Mouse (Mus musculus) thymus, postnatal 10 days (tissue): Measurements from ENCODE around the gene Clta.

Experiments used
- DNase-seq, 2 experiments: peaks; one replicate each; pipeline ENCODE4 v3.0.0; 2021; ENCODE audit warnings: low spot score in 2 of 2

The Clta gene

DNA sequence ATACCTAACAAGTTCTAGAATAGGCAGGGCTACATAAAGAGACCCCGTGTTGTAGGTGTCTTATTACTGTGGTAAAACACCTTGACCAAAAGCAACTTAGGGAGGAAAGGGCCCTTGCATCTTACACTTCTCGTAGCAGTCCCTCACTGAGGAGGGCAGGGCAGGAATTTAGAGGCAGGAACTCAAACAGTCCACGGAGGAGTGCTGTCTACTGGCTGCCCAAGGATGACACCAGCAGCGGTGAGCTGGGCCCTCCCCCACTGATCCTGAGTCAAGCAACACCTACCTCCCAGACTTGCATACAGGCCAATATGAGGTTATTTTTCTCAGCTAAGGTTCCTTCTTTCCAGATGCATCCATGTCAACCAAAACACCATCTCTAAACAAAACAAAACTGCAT lies 24.0 kb upstream of the Clta start:
- no peak for DNase-seq

DNA sequence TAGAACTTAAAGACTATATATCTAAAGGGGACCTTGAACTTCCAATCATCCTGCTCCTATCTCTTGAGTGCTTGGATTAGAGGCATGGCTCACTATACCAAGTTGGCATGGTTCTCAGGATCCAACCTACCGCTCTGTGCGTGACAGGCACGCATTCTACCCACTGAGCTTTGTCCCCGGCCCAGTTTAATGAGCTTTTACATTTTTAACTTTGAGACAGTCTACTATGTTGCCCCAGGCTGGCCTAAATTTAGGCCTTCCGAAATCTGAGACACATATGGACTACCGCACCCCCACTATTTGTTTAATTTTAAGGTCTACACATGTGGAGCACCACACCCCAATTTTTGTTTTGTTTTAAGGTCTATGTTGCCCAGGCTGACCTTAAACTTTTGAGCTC lies 23.4 kb upstream of the Clta start:
- DNase-seq = no peak

DNA sequence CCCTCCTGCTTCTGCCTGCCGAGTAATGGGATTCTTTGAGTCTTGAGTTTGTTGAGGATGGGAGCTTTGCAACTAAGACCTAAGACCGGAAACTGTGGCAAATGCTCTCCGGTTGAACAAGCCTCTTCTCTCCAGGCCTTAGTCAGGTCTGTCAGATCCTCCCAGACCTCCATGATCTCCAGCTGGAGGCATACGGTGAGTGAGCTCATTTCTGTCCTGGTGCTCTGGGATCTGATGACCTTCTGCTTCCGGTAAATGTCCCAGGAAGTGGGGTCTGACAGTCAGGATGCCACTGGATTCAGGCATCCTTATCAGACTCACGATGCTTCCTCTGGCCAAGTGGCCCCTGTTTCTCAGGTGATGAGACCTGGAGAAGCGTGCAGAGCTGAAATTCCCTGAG lies 23.0 kb upstream of the Clta start:
- no peak for DNase-seq

DNA sequence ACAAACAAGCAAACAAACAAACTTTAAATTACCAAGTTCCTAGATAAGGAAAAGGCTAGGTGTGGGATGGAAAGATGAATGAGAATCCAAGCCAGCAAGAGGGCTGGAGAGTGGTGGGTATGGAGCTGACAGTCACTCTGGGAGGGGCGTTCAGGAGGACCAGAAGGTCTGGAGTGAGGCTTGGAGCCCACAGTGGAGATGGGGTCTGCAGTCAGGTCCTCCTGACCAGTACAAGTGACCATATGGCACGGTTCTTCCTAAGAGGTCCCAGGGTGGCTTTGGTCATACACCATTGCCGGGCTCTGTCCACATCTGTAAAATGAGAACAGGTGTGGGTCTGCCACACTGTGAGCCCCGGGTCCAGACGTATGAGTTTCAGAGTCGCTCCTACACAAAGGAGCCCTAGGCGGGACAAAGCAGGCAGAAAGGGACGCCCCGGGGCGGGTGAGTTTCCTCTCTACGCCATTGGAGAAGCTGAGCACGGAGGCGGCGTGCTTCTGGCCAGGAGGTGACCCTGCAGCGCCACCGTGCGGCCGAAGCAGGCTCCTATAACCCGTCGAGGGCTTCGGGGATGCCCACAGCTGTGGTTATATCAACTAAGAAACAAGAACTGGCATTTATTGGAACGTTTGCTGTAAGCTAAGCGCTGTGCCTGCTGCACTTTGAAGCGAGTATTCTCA lies 22.1 kb upstream of the Clta start:
- DNase-seq = peak; percentile 89 to 98

DNA sequence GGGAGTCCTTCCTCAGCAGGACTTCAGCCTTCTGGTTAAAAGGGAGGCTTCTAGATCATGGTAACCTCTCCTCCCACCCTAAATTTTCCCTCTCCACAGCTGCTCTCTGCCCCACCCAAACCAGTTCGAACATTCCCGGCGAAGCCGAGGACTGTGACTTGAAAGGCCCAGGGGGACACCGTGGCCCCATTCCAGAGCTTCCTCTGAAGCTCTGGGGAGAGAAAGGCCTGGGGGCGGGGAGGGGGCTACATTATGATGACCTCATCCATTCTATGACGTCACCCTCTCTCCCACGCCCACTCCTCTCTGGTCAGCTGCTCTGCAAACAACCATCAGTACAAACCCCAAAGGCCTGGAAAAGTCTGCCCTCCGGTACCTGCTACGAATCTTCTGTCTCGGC lies 21.1 kb upstream of the Clta start, which contains the start of gene Ccin:
Gene Ccin (plus strand): TSS at position 303 of the 400 bp plus-strand sequence.
- DNase-seq = no peak

DNA sequence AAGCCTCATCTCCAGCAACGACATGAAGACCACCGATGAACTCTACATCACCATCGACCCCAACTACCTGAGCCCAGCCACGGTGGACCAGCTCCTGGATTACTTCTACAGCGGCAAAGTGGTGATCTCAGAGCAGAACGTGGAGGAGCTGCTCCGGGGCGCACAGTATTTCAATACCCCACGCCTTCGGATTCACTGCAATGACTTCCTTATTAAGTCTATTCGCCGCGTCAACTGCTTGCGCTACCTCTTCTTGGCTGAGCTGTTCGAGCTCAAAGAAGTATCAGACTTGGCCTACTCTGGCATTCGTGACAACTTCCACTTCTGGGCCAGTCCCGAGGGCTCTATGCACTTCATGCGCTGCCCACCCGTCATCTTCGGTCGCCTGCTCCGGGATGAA lies 20.5 kb upstream of the Clta start:
- DNase-seq = no peak

DNA sequence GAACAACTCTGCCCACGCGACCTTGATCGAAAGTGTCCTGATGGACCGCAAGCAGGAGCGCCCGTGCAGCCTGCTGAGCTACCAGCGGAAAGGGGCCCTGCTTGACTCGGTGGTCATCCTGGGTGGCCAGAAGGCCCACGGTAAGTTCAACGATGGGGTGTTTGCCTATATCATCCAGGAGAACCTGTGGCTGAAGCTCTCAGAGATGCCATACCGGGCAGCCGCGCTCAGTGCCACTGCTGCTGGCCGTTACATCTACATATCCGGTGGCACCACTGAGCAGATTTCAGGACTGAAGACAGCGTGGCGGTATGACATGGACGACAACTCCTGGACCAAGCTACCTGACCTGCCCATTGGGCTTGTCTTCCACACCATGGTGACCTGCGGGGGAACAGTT lies 19.9 kb upstream of the Clta start:
- DNase-seq = no peak

DNA sequence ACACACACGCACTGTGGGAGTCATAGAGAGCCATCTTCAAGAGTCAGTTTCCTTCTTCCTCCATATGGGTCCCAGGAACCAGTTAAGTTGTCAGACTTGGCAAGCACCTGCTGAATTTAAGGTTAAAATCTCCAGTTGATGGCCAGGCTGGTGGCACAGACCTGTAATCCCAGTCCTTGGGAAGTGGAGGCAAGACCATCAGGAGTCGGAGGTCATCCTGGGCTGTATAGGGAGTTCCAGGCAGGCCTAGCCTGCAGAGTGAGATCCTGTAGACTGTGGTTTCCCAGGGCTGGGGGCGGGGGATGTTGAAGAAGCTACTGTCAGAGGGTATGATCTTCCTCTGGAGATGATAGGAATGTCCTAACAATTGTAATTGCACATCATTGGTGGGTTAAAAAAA lies 15.3 kb upstream of the Clta start:
- DNase-seq = no peak

DNA sequence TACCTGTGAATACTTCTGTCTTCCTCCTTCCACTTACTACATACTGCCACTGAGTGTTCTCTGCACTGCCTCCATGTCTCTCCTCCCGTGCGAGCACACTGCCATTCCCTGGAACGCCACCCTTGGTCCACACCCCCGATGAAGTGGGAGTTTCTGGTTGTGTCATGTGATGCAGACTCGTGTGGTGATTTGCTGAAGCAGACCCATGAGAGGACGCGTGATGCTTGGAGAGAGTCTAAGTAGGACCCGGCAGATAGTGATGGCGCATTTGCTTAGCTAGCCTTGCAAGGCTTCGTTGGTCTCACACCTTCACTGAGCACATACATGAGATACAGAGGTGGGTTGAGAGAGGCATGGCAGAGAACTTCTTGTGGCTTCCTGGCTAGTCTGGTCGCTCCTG lies 11.2 kb upstream of the Clta start:
- DNase-seq = no peak

DNA sequence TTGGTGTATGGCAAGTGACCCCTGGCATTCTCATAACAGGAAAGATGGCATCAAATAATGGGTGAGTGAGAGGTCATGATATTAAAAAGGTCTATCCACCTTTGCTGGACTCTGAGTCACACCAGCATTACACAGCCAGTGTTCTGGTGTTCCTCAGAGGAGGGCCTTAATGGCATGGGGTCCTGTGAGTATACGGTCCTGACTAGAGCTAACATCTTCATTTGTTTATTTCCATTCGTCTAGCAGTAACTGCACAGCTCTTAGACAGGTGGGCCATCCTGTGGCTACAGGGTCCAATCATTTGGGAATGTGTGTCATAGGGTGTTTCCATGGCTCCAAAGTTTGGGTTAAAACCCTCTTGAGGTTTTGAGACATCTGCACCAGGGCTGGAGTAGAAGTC lies 9.9 kb upstream of the Clta start:
- DNase-seq = no peak

DNA sequence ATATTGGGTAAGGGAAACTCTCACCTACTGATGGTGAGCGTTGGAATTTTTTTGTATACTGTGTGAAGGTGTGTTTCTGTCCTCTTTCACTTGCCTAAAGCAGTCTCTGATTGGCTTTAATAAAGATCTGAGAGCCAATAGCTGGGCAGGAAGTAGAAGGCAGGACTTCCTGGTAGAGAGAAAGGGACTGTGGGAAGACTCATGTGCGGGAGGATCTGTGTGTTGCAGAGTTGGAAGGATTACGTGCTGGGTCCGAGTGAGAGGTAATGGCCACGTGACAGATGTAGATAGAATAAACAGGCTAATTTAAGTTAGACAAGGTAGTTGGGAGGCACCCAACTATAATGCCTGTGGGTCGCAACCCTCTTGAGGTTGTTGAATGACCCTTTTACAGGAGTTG lies 630 bp upstream of the Clta start:
- DNase-seq = no peak

DNA sequence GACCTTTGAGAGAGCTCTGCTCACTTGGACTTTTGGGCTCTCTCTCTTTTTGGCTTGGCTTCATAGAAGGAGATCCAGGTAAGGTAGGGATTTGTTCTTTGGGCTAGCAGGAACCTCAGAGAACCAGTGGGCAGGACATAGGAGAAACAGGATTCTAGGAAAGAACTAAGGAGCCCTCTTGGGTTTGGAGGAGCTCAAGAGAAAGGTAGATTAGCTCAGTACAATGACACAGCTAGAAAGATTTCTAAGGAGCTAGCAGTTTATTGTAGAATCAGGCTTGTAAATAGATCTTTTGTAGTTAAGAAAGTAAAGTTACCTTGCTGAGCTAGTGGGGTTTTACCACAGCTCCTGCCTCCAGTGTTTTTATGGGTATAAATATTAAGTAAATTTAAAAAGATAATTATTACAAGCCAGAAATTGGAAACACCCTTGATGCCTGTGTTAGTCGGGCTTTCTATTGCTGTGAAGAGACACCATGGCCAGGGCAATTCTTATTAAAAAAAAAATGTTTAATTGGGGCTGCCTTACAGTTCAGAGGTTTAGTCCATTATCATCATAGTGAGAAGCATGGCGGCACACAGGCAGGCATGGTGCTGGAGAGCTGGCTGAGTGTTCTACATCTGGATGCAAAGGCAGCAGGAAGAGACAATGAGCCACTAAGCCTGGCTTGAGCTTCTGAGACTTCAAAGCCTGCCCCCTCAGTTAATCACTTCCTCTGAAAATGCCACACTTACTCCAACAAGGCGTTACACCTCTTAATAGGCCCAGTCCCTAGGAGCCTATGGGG lies 564 bp downstream of the Clta start:
- DNase-seq = no peak

DNA sequence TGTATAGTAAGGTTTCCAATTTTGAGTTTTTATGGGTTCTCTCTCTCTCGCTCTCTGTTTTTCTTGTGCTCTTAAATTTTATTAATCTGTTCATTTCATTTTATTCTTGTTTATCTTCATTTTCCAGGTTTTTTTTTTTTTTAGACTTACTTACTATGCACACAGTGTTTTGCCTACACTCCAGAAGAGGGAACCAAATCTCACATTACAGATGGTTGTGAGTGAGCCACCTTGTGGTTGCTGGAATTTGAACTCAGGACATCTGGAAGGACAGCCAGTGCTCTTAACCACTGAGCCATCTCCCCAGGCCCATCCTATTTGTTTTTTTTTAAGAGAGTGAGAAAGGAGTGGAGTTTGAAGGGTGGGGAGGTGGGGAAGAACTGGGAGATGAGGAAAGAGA lies 5.9 kb downstream of the Clta start:
- DNase-seq = no peak

DNA sequence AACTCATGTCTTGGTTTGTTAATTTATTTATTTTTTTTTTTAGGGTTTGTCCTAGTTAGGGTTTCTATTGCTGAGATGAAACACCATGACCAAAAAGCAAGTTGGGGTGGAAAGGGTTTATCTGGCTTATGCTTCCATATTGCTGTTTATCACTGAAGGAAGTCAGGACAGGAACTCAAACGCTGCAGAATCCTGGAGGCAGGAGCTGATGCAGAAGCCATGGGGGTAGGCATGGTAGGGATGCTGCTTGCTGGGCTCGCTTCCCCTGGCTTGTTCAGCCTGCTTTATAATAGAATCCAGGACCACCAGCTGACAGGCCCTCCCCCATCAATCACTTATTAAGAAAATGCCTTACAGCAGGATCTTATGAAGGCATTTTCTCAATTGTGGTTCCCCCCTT lies 6.6 kb downstream of the Clta start:
- no peak for DNase-seq

DNA sequence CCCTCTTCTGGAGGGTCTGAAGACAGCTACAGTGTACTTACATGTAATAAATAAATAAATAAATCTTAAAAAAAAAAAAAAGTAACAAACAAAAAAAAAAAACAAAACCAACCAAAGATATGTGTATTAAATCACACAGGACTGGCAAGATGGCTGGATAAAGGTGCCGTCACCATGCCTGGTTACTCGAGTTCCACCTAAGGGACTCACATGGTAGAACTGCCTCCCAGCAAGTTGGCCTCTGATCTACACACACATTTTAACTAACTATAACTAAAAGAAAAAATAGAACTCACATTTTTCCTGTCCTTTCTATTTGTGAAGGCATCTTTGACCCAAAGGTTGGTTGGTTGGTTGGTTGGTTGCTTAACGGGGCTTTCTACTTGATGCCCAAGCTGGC lies 7.5 kb downstream of the Clta start:
- no peak for DNase-seq

DNA sequence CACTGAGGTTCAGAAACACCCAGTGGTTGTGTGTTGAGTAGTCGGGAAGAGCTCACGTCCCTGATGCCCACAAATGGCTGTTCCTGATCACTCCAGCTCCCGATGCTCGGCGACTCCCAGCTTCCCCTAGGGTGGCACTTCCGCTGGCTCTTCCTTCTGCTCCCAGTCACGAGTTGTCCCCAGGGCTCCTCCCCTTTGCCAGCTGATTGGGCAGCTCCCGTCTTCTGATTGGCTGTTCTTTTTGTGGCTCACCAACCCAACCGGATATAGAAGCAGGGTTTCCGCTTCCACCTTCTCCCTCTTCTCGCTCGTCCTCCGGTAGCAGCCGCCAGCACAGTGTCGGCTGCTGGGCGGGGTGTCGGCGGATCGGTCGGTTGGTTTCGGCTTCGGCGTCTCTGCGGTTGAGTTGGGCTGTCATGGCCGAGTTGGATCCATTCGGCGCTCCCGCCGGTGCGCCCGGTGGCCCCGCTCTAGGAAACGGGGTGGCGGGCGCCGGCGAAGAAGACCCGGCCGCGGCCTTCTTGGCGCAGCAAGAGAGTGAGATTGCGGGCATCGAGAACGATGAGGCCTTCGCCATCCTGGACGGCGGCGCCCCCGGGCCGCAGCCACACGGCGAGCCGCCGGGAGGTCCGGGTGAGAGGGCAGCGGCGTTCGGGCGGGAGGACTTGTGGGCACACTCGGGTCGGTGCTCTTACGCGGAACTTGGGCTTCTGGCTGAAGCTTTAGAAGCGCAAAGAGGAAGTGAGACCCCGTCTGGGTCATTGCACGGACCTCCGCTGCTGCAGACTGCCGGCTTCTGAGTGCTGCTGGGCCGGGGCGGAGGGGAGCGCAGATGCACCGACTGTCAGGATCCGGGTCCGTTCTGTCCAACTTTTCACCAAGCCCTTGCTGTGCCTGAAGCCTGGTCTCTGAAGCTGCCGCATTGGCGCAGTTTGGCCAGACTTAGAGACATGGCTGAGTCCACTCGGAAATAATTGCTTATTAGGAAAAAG lies 8.4 kb downstream of the Clta start:
- peak; percentile 84 to 86 for DNase-seq

DNA sequence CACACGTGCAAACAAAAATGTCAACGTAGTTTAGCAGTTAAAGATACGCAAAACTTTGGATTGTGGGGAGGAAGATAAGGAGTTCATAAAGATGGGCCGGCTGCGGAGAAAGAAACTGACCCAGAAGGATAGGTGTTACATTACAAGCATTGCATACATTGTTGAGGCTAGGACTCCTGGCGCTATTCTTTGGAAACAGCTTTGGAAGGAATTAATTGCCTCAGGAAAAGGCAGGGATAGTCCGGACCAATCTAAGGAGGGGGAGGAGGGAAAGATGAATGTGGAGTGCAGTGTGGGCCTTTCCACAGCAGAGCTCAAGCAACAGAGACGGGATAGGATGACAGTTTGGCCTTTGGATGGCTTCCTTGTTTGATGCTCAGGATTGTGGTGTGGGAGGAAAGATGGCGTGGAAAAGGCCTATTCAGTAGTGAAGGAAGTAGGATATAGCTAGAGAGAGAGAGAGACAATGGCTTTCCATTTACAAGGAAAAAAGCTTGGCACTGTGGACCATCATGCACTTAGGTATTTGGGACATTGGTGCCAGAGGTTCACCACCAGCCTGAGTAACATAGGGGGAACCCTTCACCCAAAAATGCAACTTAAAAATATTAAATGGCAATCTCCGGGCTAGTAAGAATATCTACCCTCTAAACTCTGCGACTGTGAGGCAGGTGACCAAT lies 9.3 kb downstream of the Clta start:
- DNase-seq = no peak

DNA sequence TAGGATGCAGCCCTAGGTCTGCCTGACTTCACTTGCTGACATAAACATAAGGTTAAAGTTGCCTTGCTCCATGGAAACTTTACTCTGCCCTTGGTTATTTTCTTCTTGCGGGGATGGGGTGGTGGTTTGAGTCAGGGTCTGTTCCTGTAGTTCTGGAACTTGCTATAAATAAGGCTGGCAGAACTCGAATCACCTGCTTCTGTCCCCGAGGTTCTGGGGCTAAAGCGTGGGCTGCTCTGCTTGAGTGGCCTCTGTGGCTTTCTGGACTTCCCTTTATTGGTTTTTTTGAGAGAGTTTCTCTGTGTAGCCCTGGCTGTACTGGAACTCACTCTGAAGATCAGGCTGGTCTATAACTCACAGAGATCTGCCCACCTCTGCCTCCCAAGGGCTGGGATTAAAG lies 11.8 kb downstream of the Clta start:
- no peak for DNase-seq

DNA sequence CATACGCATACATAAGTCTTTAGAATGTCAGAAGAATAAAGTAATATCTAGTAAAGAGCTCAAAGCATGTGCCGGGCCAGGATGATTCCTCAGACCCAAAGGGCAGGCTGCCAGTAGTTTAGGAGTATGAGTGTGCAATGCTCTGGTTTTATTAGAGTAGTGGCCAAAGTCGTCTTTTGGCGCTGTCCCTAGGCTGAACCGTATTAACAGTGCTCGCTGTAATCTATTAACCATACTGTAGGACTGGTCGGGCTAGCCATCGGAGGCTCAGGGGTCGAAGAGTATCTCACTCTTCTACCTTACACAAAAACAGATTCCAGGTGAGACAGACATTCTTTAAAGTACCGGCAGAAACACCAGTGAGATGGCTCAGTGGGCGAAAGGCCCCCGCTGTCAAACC lies 12.5 kb downstream of the Clta start:
- DNase-seq = no peak

DNA sequence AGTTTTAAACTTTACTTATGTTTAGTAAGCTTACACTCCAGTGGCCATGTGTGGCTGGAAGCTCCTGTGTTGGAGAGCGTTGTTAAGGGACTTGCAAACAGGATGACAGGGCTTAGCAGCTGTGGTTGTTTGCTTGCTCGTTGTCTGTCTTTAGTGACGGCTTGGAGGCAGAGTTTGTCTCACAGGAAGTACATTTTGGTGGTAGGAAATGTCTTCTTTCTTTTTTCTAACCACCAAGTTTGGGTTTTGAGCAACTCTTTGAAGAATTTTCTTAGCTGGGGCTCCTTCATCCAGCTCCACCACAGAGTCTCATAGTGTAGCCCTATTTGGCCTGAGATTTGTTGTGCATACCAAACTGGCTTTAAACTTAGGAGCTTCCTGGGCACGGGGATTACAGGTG lies 18.1 kb downstream of the Clta start:
- peak in 1 of 2 experiments; percentile 23 for DNase-seq

DNA sequence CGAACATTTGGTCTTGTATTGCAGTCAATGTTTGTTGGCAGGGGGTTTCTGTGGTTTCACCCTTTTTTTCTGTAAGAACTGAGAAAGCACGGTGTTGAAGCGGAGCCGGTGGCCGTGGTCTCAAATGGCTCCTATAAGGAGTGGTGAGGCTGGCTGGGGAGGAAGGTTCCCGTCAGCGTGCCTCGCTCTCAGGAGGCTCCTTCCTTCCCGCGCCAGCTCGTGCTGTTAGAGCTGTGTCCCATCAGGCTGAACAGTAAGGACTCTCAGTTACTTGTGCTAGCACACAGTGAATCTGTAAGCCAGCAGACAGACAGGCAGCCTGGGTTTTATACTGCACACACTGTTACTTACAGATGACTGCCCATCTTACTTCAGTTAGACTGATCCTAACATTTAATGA lies 18.5 kb downstream of the Clta start:
- DNase-seq = no peak

DNA sequence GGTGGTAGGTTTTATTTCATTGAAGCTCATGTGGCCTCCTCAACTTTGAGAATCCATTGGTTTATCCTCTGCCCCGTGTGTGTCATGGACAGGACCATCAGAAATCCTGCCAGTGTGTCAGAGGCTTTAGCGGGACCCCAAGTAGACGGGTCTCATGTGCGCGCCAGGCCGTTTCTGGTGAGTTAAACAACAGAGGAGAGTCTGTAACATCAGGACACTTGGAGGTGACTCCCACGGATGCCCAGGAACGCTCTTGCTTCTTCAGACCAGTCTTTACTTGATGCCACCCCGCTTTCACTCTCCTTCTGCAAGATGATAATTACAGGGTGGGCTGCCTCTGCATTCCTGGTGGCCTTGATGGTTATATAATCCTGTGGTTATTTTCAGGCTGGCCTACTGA lies 19.4 kb downstream of the Clta start:
- DNase-seq = no peak
